Mouse (Mus musculus) effector memory CD4-positive, alpha-beta T cell, adult 7 months (primary cell): Measurements from ENCODE around the gene Doc2g. TPM values are rescaled to one million over a fixed set of nuclear protein-coding genes. Genes with fewer than 3 reads are reported as not detected.

Experiments used
- polyA plus RNA-seq: library from polyadenylated mRNA; unstranded; fragments of 100-300 nt; shearing (Covaris generic); gene quantifications from one replicate; pipeline ENCODE4 v1.2.1, GENCODE M21; 2017

Gene Doc2g
- 2.1 TPM for polyA plus RNA-seq

GRCm38 (mm10) chr19:4003112-4003511 lies at the start of gene Doc2g:
Gene Doc2g, plus strand, starts transcription at chr19:4003313.

GRCm38 (mm10) chr19:3958470-3958869 lies 44.6 kb upstream of the Doc2g start, which contains the start of gene Aldh3b3:
Gene Aldh3b3, plus strand, starts transcription at chr19:3958645.

GRCm38 (mm10) chr19:3972229-3972628 lies 30.9 kb upstream of the Doc2g start, which contains the start of gene Aldh3b2:
Gene Aldh3b2, plus strand, starts transcription at chr19:3972328.

GRCm38 (mm10) chr19:3986334-3986733 lies 16.8 kb upstream of the Doc2g start, which contains the start of gene Acy3:
Gene Acy3, plus strand, starts transcription at chr19:3986570.

GRCm38 (mm10) chr19:3992416-3992815 lies 10.7 kb upstream of the Doc2g start, which contains the start of gene Tbx10:
Gene Tbx10, plus strand, starts transcription at chr19:3992752.

GRCm38 (mm10) chr19:4000119-4000900 lies 2.8 kb upstream of the Doc2g start, which contains the start of the genes Nudt8 and Gm49405:
Gene Nudt8, plus strand, starts transcription at chr19:4000580.
Gene Gm49405, plus strand, starts transcription at chr19:4000626.

GRCm38 (mm10) chr19:4012432-4013022 lies 9.4 kb downstream of the Doc2g start, which contains the start of gene Ndufv1:
Gene Ndufv1, minus strand, starts transcription at chr19:4012806.

GRCm38 (mm10) chr19:4037788-4038232 lies 34.7 kb downstream of the Doc2g start, which contains the start of gene Gstp1:
Gene Gstp1, minus strand, starts transcription at chr19:4037985.

GRCm38 (mm10) chr19:4045966-4046865 lies 43.1 kb downstream of the Doc2g start, which contains the start of gene Gstp2:
Gene Gstp2, minus strand, starts transcription at chr19:4046023.

Other genes with a start within 250 kb of the Doc2g start
- 69.6 TPM for gene Kmt5b, start 235.9 kb upstream of the Doc2g start, polyA plus RNA-seq
- 27.0 TPM for gene Chka, start 151.5 kb upstream of the Doc2g start, polyA plus RNA-seq
- 66.4 TPM for gene Tcirg1, start 96.2 kb upstream of the Doc2g start, polyA plus RNA-seq
- 118 TPM for gene Ndufs8, start 90.5 kb upstream of the Doc2g start, polyA plus RNA-seq
- gene Aldh3b1, start 73.5 kb upstream of the Doc2g start, polyA plus RNA-seq: 0.20 TPM
- gene Unc93b1, start 68.1 kb upstream of the Doc2g start, polyA plus RNA-seq: 37.0 TPM
- gene Aldh3b3, start 44.7 kb upstream of the Doc2g start, polyA plus RNA-seq: 0.29 TPM
- not detected for gene Aldh3b2, start 31.0 kb upstream of the Doc2g start, polyA plus RNA-seq
- gene Acy3, start 16.7 kb upstream of the Doc2g start, polyA plus RNA-seq: not detected
- gene Tbx10, start 10.6 kb upstream of the Doc2g start, polyA plus RNA-seq: not detected
- gene Nudt8, start 2.7 kb upstream of the Doc2g start, polyA plus RNA-seq: 12.7 TPM
- gene Gm49405, start 2.7 kb upstream of the Doc2g start, polyA plus RNA-seq: 0.85 TPM
- 109 TPM for gene Ndufv1, start 9.5 kb downstream of the Doc2g start, polyA plus RNA-seq
- gene Gstp1, start 34.7 kb downstream of the Doc2g start, polyA plus RNA-seq: 392 TPM
- gene Gstp2, start 42.7 kb downstream of the Doc2g start, polyA plus RNA-seq: not detected
- gene Gstp3, start 56.3 kb downstream of the Doc2g start, polyA plus RNA-seq: 42.6 TPM
- not detected for gene Cabp2, start 78.3 kb downstream of the Doc2g start, polyA plus RNA-seq
- gene Cdk2ap2, start 93.9 kb downstream of the Doc2g start, polyA plus RNA-seq: 550 TPM
- gene Pitpnm1, start 96.7 kb downstream of the Doc2g start, polyA plus RNA-seq: 224 TPM
- 157 TPM for gene Aip, start 122.5 kb downstream of the Doc2g start, polyA plus RNA-seq
- gene Gpr152, start 136.5 kb downstream of the Doc2g start, polyA plus RNA-seq: not detected
- not detected for gene Cabp4, start 140.7 kb downstream of the Doc2g start, polyA plus RNA-seq
- 214 TPM for gene Coro1b, start 145.3 kb downstream of the Doc2g start, polyA plus RNA-seq
- gene Ptprcap, start 150.3 kb downstream of the Doc2g start, polyA plus RNA-seq: 375 TPM
- gene Rps6kb2, start 160.0 kb downstream of the Doc2g start, polyA plus RNA-seq: 57.9 TPM
- gene Carns1, start 172.2 kb downstream of the Doc2g start, polyA plus RNA-seq: 13.1 TPM
- gene Tbc1d10c, start 188.0 kb downstream of the Doc2g start, polyA plus RNA-seq: 416 TPM
- 774 TPM for gene Ppp1ca, start 188.8 kb downstream of the Doc2g start, polyA plus RNA-seq
- gene Rad9a, start 198.3 kb downstream of the Doc2g start, polyA plus RNA-seq: 28.5 TPM
- 40.7 TPM for gene Clcf1, start 210.9 kb downstream of the Doc2g start, polyA plus RNA-seq
- not detected for gene AC109138.7, start 211.0 kb downstream of the Doc2g start, polyA plus RNA-seq
- gene Pold4, start 228.6 kb downstream of the Doc2g start, polyA plus RNA-seq: 59.6 TPM